15 mouse cellular contexts compared by ENCODE assay signal in the genomic region with DNA sequence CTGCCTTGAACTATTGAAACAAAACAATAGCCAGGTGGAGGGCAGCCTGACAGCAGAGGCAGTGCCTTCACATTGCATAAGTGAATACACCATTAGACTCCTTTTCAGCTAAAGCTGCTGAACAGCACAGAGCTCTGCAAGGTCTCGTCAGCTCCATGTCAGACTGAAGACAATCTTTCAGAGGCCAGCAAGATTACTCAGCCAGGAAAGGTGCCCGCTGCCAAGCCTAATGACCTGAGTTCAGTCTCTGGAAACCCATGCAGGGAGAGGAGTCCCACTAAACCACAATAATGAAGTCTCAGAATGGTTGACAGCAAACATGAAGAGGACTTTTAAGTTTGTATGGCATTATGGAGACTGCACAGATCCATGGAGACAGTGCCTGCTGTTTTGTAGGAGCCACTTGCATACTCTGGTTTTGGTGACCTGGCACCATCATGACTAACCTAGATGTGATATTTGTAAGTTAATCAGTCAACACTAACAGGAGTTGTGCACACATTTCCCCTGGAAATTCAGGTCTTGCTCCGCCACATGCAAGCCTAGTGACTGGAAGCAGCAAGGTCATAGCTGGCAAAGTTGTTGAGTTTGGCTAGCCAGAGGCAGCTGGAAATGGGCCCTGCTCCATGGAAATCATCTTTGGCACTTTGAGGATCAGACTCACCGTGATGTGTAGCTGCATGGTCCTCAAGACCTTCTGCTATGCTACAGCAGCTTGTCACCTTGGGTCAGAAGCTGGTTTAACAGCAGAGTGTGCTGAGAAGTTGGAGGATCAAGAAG.
"Had no signal": no experiment of that assay in that cellular context is flagged by ENCODE, and none has a peak within 500 bp of the region (broad histone marks: within the 10 kb centered on the region; RNA-seq: fewer than 3 reads in every experiment).

No protein-coding gene starts in this region.

- H3K9ac ChIP-seq: limb, embryonic 12.5 days; limb, embryonic 15.5 days; liver, embryonic 13.5 days had no signal

- H3K4me3 ChIP-seq: limb, embryonic 12.5 days; limb, embryonic 15.5 days; liver, embryonic 13.5 days had no signal

- H3K27me3 ChIP-seq: limb, embryonic 12.5 days; limb, embryonic 15.5 days; liver, embryonic 13.5 days had no signal

- H3K4me1 ChIP-seq: limb, embryonic 12.5 days had no signal

- H3K27ac ChIP-seq: limb, embryonic 12.5 days; limb, embryonic 15.5 days; liver, embryonic 13.5 days had no signal

- H3K4me2 ChIP-seq: limb, embryonic 12.5 days; limb, embryonic 15.5 days; liver, embryonic 13.5 days; midbrain, embryonic 11.5 days had no signal

- DNase-seq: kidney, adult 11 months; kidney, postnatal 14 days; kidney, postnatal 4 days; left cerebral cortex, postnatal 4 days; liver, embryonic 13.5 days; lung, adult 2 months; lung, postnatal 14 days; lung, postnatal 4 days; midbrain, embryonic 14.5 days; right cerebral cortex, postnatal 14 days; right cerebral cortex, postnatal 4 days; thymus, postnatal 25 days had no signal

- H3K9me3 ChIP-seq: limb, embryonic 12.5 days; limb, embryonic 15.5 days; liver, embryonic 13.5 days had no signal
